Mouse (Mus musculus): ENCODE measurements around the gene Zfc3h1.

Gene Zfc3h1

DNA sequence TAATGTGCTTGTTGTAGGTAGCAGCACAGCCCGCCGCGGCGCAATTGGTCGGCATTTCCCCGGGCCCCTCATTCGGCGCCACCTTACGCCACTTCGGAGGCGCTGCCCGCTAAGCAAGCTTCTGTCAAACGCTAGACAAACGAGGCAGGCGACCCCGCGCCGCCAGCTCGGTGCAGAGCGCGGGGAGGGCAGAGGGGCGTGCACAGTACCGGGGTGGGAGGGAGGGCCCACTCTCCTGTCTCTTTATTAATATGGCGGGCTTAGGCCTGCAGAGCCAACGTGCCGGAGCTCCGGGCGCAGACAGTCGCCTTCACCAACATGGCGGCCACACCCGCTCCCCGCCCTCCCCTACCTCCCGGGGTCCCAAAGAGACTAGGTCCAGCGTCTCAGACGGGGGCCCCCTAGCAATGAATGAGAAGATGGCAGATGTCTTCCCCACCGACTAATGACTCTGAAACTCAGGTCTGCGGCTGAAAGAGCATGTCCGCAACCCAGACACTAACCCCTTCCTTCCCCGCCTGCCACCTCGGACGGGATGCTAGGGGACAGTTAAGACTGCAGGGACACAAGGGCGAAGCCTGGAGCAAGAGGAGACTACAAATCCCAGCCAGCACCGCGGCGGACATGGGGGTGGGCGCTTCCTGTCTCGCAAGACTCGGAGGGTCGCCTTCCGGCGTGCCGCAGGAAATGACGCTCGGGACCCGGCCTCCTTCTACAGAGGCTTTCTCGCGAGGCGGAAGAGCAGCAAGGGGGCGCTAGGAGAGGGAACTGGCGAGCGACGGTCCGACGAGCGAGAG, at the start of gene Zfc3h1, which contains the start of gene Thap2:
Zfc3h1 (plus strand) TSS at position 739 of the 797 bp plus-strand sequence.
Thap2 (minus strand) TSS at position 223 of the 797 bp plus-strand sequence.
- DNase-seq (ENCODE audit: low read depth, low spot score), result peak; percentile 99

DNA sequence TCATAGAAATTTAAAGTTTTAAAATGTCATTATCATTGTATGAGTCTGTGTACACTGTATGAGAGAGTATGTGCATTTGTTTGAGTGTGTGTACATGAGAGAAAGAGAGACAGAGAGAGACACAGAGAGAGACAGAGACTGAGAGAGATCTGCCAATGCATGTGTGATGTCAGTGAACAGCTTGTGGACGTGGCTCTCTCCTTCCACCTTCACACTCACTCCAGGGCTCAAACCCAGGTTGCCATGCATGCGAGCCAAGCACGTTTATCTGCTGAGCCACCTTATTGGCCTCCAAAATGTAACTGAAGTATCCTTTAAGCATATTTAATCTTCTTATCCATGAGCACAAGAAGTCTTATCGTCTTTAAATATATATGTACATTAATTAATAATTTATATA, 47.9 kb upstream of the Zfc3h1 start:
- no peak for DNase-seq (ENCODE audit: low read depth, low spot score)

GRCm38 (mm10) chr10:115339820-115340328, 44.9 kb upstream of the Zfc3h1 start:
- no peak for DNase-seq (ENCODE audit: low read depth, low spot score)

DNA sequence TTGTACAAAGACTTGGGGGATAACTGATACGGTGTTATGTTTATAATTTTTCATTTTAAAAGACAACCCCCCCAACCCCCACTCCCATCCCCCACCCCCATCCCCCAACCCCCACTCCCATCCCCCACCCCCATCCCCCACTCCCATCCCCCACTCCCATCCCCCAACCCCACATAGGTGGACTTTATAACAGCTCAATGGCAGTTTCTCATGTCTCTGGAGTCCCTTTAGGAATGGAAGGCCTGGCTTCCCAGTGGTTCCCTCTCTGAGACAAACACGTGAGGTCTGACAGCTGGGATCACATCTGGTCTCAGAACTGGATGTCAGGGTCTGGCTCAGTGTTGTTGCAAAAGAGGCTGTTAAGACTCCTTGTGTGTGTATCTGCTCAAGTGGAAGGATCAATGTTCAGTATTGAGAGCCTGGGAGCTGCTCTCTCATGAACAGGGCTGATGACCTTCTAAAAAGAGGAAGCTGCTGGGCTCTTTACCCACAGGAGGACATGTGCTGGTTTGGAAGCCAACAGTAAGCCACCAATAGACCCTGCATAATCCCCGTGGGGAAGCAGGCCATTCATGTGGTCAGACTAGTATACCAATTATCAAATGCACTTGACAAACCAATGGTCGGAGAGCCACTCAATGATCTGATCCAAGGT, 41.9 kb upstream of the Zfc3h1 start:
- no peak for DNase-seq (ENCODE audit: low read depth, low spot score)

DNA sequence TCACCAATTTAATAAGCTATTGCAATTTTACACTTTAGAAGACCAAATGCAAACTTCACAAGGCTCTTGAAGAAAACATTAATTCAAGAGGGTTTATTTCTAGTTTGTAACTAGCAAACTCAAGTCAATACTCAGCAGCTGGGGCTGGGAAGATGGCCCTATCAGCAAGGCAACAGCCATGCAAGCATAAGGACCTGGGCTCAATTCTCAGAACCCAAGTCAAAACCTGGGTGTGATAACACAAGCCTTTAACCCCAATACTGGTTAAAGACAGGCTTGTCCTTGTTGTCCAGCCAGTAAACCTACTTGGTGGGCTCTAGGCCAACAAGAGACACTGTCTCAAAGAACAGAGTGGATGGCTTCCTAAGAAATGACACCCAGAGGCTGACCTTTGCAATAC, 38.3 kb upstream of the Zfc3h1 start:
- no peak for DNase-seq (ENCODE audit: low read depth, low spot score)

DNA sequence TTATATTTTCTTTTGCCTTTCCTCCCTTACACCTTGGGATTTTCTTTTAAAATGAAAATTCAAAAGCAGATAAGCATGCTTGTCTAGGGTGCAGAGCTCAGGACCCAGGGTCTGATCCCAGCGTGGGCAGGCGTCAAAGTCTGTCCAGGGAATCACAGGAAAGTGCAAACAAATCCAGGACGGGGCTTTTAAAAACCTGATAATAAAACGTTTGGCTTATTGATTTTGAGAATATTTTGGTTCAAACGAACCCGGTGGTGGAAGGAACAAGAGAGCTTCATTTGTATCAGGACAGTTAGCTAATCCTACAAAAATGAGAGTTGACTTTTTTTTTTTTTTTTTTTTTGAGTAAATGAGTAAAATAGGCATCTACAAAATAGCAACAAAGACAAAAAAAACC, 36.6 kb upstream of the Zfc3h1 start:
- no peak for DNase-seq (ENCODE audit: low read depth, low spot score)

DNA sequence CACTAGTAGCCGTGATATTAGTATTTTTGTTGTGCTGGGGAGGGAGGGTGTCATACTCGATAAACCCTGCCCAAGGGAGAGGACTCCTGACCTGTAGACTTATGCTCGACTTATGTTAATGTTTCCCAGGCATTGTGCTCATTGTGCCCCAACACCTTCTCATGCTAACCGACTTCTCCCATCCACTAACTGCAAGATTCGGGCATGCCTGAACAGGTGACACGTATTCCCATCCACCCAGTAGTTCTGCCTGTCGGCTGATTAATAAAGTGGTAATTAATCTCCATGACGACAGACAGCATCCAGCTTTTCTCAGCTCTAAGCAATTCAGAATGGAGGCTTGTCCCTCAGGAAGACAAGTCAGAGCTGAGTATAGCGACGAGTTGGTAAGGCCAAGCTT, 35.7 kb upstream of the Zfc3h1 start:
- no peak for DNase-seq (ENCODE audit: low read depth, low spot score)

- DNase-seq (ENCODE audit: low read depth, low spot score), result no peak
Observed at GRCm38 (mm10) chr10:115349509-115349908, 35.2 kb upstream of the Zfc3h1 start.

GRCm38 (mm10) chr10:115350810-115351397, 33.9 kb upstream of the Zfc3h1 start:
- DNase-seq (ENCODE audit: low read depth, low spot score), result no peak

- peak; percentile 13 for DNase-seq (ENCODE audit: low read depth, low spot score)
Observed at GRCm38 (mm10) chr10:115354553-115354952, 30.2 kb upstream of the Zfc3h1 start.

DNA sequence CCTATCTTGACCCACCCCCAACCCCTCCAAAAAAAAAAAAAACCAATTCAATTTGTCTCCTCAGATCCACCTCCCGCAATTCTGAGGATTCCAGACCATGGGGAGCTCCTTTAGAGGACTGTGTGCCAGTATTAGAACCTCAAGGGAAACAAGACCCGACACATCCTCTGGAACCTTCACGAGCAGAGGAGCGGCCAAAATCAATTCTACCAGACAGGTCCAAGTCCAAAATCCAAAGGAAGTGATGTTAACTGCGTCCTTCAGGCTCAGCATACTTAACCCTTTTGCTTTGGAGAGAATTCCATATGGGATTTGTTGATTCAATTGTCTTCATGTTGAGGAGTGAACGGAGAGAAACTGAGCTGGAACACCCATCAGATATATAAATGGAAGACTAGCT, 29.7 kb upstream of the Zfc3h1 start:
- no peak for DNase-seq (ENCODE audit: low read depth, low spot score)

DNA sequence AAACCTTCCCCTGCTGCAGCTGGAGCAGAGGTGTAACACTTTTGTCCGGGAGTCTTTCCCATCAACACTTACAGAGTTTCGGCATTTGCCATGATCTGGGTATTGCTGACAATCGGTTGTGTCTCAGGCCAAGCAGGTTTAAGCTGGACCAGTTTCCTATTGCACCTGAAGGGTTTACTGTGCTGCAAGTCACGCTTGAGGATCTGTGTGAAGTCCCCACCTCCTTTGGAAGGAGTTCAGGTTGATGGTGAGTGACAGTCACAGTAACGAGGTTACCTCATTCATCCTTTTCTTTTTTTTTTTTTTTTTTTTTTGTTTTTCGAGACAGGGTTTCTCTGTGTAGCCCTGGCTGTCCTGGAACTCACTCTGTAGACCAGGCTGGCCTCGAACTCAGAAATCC, 28.7 kb upstream of the Zfc3h1 start:
- DNase-seq (ENCODE audit: low read depth, low spot score), result no peak

DNA sequence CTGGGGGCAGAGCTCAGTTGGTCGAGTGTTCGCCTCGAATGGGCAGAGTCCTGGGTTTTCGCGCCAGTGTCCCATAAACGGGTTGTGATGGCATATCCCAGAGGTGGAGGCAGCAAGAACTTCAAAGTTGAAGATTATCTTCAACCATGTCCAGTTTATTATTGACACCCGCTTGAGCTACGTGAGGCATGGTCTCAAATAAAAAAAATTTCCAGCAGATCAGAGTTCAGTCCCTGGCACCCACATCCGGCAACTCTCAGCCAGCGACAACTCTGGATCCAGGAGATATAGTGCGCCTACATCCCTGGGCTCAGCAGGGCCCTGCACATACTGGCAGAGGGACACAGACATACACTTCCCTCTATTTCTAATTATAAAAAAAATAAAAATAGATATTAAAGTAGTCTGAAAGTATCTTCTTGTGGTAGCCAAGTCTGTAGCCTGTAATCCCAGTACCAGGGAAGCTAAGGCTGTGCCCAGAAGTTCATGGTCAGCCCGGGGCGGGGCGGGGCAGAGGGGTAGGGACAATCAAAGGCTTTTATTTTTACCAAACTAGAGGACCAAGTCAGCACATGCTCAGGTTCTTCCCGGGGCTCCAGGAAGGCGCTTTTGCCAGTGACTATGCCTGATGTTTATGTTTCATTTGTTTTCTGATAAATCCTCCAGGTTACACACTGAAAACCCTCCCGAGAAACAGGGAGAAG, 26.4 kb upstream of the Zfc3h1 start:
- no peak for DNase-seq (ENCODE audit: low read depth, low spot score)

GRCm38 (mm10) chr10:115359066-115359465, 25.7 kb upstream of the Zfc3h1 start:
- DNase-seq (ENCODE audit: low read depth, low spot score), result no peak

- DNase-seq (ENCODE audit: low read depth, low spot score), result peak; percentile 98
Observed at GRCm38 (mm10) chr10:115361840-115362622, 22.7 kb upstream of the Zfc3h1 start, which contains the start of gene Tmem19. Gene Tmem19, minus strand, starts transcription at chr10:115362501.

- no peak for DNase-seq (ENCODE audit: low read depth, low spot score)
Observed at GRCm38 (mm10) chr10:115362623-115362964, 22.2 kb upstream of the Zfc3h1 start.

DNA sequence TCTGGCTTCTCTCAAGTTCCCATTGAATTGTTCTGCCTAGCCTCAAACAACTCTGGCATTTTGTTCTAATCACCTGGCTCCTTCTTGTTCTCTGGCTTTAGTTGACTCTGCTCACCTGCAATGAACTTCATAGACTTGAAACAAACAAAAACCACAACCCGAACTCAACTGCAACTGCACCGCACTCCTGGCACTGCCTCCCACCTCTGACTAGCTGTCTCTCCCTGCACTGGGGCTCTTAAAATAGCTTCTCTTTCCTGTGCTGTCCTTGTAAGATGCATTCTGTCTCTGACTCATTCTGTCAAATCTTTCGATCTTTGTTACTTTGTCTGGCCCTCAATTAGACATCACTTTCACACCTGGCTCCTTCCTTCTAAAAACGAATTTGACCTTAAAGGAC, 21.6 kb upstream of the Zfc3h1 start:
- no peak for DNase-seq (ENCODE audit: low read depth, low spot score)

DNA sequence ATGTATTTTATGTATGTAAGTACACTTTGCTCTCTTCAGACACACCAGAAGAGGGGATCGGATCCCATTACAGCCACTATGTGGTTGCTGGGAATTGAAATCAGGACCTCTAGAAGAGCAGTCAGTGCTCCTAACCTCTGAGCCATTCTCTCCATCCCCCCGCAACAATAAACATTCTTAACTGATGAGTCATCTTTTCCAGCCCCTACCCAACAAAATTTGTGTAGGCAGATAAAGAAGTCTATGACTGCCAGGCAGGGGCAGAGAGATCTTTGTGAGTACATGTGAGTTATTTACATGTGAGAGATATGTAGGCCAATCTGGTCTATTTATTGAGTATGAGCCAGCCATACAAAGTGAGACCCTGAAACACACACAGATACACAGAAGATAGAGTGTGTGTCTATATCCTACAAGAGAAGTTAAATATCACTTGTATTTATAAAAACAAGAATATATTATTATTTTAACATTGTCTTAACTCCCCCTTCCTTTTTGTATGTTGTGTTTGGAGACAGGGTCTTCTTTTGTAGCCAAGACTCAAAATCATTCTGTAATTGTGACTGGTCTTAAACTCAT, 3.2 kb upstream of the Zfc3h1 start:
- DNase-seq (ENCODE audit: low read depth, low spot score), result peak; percentile 12

DNA sequence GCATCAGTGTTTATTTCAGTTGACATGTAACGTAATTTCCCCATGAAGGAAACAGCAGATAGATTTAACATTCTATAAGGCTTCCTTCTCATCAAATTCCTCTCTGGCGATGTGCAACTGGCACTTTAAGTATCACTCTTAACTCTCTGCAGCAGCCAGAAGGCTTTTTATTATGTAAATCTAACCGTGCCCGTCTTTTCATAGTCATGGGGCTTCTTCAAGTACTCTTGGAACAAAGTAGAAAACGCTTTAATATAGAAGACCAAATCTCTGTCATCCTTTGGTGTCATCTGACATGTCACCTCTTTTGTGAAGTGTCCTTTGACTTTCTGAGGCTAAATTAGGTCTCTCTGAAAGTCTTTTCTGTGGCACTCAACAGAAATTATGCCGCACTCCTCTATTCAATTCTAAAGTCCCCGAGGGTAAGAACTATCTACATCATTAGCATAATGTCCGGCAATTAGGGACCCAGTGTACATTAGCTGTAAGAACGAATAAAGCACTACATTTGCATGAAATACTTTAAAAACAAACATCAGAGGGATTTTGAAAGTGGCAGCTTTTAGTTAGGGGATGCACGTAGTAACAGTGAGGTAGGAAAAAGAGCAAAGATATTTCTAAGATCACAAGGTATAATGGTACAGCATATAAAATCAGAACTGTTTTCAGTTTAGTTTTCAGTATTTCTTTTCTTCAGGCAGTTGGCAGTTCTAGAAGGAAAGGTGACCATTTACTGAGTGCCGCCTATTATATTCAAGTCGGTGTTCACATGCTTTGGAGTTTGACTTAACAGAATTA, 1.7 kb upstream of the Zfc3h1 start:
- DNase-seq (ENCODE audit: low read depth, low spot score), result peak; percentile 10

Data from mesoderm, embryonic 11.5 days (tissue).